Mouse (Mus musculus) kidney, postnatal 4 days (tissue): ENCODE measurements around the gene Lrrc27.

Source experiments
- DNase-seq, 2 experiments: peaks; one replicate each; pipeline ENCODE4 v3.0.0; 2021; ENCODE audit warnings: mixed read lengths in 2 of 2

The Lrrc27 gene

DNA sequence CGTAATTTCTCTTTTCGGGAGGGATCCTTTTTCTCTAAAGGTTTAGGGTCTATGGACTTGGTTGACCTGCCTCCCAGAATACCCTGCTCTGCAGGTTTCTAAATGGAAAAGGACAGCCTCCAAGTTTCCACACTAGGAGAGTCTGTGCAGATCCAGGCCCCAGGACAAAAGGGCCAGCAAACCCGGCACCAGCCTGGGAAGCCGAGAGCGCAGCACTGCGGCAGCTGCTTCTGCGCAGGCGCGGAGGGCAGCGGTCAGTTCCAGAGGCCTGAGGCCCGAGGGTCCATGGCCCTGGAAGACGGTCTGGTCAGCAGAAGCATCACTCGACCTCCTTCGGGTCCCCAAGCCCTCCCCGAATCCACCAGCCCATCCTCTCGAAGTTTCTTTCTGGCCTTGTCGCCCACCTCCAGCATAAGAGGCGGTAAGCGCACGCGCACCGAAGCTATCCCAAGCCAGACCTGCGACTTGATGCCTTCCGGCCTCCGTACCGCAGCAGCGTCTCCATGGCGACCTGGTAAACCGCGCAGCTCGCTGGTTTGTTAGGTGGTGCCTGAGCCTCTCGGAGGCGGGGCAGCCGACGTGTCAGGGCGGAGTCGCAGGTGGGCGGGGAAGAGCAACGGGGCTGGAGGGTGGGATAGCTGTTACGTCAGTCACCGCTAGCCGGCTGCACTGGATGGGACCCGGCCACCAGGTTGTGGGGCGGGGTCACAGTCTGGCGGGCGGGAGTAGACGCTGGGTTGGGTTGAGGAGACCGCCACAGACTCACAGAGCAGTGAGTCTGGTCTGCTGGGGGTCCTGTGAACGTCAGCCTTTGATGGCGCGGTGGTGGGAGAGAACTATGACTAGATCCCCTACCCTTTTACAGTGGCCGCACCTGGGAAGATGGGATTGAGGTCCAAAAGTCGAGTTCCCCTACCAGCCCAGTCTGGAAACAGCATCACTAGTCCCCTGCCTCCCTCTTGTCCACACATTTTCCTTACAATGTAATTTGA is at the start of gene Lrrc27, which contains the start of gene Stk32c:
Gene Lrrc27, plus strand, starts transcription at position 235 of the 992 bp plus-strand sequence.
Gene Stk32c, minus strand, starts transcription at position 554 of the 992 bp plus-strand sequence.
- peak; percentile 99 for DNase-seq

DNA sequence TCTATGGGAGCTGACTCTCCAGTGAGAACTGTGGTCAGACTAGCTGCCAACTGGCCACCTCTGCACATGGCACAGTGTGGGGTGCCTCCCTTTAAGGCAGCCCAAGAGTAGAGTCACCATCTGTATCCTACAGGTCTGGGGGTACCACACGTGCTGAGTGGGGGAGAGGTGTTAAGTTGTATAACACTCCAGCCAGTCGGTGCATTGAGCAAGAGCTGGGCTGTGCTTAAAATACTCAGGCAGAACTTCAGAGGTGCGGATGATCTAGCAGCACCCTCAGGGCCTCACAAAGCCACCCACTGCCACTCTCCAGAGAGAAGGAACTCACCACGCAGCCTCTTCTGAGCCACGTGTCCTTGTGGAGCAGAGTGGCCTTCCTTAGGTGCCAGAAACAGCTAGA is 48.4 kb upstream of the Lrrc27 start:
- DNase-seq = no peak

DNA sequence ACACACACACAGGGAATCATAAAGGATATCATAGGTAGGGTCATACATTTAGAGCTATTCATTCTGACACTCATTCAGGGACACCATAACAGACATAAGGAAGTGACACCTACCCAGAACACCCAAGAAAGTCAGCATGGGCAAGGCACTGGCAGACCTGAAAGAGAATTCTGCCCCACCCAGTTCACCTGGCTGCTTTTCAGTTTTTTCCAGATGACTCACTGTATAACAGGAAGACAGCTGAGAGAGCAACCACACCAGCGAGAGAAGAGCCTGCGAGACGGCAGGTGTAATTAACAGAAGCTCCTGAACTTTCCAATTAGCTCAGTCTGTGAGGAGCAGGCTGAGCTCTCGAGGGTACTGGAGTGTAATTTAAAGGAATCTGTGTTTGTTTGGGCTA is 43.6 kb upstream of the Lrrc27 start:
- no peak for DNase-seq

DNA sequence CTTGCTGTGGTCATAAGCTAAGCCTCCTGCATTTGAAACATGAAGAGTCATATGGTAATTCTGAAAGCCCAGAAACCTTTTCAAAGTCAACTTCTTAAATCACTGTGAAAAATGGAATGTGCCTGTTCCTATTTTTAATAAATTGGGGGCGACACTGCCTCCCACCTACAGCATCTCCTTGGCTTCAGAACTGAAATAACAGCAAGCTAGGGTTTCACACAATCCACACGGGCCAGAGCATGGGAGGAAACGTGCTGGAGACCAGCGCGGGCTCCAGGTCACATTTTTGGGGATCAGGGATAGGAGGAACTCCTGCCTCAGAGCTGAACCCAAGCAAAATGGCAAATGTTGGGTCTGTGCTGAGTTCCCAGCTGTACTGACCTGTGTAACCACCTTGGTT is 33.5 kb upstream of the Lrrc27 start:
- no peak for DNase-seq

DNA sequence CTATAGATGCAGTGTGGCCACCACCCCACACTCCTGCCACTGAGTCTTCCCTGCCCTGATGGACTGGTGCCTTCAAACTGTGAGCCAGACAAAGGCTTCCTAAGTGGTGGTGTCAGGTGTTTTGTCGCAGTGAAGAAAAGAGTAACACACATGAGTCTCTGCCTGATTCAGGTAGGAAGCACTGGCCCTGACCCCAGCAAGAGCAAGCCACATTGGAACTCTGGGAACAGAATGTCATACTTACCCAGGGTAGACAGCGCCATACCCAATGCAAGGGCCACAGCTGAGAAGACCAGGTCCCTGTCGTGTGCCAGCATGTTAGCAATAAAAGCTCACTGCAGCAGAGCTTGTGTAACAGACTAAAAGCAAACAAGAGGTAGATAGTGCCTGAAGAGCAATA is 32.7 kb upstream of the Lrrc27 start:
- no peak for DNase-seq

DNA sequence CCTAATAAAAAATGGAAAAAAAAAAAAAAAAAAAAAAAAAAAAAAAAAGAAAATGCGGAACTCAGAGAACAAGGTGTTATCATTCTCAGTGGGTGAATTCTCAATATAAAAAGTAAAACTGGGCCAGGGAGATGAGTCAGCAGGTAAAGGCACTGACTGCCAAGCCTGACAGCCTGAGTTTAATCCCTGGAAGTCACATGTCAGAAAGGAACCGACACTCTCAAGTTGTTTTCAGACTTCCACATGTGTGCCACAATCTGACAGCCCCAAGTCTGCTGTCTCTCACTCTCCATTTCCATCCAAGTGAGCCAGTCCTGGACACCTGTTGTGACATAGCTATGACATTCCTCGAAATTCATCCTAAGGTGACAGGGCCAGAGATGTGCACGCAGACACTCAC is 28.4 kb upstream of the Lrrc27 start:
- DNase-seq = no peak

DNA sequence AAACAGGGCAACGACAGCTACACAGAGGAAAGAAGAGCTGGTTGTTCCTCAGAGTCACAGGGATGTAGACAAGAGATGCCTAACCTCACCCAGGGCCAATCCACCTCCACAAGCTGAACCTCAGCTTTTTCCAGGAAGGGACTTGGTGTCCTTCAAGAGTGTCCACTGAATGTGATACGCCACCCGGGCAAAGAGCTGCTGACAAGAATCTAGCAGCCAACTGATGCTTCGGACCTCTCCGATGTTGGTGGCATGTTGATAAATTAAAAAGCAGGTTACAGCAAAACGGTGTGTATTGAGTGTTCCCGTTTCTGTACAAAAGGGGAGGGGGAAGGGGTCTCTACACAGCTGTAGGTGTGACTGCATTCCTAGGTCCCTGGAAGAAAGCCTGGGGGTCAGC is 27.9 kb upstream of the Lrrc27 start:
- no peak for DNase-seq

DNA sequence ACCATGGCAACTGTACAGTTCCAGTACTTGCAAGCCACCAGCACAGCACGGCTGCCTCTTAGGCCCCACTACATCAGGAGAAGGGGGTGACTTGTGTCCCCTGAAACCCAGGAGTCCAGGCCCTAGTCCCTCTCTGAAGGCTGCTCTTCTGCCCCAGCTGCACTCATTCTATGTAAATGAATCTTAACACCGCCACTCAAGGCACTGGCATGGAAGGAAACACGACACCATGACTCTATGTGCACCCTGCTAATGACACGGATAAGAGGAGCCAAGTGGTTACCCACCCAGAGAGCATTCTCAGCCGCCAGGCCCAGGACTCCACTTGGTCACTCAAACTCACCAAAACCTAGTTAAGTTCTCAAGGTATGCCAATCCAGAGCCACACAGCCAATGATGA is 26.8 kb upstream of the Lrrc27 start:
- DNase-seq = no peak

DNA sequence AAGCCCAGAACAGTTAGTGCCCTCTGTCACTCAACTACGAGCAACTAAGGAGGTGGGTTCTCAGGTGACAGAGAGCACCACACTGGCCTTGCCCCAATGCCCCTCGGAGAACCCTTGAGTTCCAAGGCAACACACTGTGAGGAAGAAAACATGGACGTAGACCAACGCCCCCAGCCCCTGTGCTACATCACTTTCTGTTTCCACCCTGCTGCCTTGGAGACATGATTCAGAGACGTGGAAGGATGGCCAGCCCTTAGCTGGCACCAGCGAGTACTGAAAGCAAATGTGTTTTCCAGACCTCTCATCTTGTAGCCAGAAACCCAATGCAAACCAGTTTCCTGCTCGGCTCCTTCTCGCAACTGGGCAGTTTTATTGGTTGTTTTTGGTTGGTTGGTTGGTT is 26.4 kb upstream of the Lrrc27 start:
- DNase-seq = no peak

DNA sequence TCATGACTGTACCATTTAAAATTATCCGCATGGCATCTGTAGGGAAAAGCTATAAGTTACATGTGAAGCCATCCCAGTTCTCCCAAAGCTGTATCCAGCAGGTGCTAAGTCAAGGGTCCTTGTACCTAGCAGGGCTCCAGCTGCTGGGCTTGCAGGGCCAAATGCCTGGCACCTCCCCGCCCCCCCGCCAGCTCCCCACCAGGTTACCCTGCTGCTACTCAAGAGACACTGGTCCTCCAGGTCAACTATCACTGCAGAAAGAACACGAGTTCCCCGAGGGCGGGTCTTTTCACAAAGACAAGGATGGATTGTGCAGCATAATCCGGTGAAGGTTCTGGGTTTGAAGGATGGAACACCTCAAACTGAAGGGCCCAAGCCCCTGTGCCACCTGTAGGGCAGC is 25.5 kb upstream of the Lrrc27 start:
- DNase-seq = no peak

DNA sequence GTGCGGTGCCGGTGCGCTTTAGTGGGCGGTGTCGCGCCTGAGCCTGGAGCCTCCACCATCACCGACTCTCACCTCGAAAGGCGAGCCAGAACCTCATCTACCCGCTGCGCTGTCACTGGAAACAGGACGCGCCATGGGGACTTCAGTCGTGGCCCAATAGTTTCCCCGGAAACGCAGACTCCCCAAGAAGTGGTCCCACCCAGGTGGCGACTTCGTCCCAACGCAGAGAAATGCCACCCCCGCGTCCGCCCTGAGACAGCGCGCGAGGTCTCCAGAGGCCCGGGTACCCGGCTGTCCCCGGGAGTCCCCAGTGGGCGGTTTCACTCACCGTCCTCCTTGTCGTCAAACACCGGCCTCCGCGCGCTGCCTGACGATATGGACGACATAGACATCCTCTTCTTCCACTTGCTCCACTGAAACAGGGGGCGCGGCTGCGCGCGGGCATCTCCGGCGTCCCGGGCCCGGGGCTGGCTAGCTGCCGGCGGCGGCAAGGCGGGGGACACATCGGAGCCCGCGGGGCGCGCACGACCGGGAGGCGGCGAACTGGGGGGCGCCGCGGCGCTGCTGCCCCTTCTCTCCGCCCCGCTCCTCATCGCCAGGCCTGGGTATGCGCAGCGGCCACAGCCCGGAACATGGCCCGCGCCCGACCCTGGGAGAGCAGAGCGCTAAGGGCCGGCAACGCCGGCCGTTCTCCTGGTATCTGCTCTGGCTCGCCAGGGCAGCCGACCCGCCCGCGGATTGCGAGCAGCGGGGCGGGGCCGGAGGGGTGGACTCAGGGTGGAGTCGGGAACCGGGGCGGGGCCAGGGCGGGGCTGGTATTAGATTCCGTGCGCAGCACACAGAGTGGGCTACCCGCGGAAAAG is 24.8 kb upstream of the Lrrc27 start:
- DNase-seq = peak; percentile 91 to 93

DNA sequence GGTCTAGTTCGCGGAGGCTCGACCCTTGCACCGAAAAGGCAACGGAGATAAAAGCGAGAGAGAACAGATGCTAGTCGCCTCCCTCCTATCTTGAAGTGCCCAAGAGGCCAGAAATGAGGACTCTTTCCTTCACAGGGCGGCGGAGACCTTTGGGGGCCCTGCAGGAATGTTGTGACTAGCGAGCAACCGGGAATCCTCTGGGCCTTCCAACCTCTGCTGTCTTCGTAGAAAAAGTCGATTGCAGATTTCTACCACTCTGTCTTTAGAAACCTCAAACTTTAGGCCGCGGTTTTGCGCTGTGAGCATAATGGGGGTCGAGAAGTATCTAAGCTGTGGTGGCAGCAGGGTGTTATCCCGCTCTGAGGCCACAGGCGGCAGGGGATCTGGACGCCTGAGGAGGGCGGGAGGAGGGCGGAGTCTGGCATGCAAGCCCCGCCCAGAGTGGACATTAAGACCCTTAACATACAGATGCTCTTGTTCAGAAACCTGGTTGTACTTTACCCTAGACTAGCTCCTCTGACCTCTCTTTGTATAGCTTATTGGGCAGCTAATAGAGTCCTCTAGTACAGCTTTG is 24.1 kb upstream of the Lrrc27 start:
- DNase-seq = peak; percentile 66 to 78

DNA sequence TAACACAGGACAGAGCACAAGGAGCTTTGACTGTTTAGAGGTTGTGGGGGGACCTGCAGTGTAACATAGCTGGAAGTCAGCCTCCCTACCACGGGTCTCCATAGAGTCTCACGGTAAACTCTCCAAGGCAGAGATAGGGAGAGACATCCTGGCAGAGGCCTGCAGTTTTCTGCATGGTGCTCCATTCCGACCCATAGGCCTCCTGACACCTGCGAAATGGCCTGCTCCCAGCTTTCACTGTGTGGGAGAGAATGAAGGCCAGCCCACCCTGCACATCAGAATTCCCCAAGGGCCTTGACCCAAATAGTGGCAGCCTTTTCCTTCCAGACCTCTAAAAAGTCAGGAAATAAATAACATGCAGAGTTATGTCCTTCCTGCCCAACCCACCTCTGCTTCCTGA is 22.2 kb upstream of the Lrrc27 start:
- no peak for DNase-seq

DNA sequence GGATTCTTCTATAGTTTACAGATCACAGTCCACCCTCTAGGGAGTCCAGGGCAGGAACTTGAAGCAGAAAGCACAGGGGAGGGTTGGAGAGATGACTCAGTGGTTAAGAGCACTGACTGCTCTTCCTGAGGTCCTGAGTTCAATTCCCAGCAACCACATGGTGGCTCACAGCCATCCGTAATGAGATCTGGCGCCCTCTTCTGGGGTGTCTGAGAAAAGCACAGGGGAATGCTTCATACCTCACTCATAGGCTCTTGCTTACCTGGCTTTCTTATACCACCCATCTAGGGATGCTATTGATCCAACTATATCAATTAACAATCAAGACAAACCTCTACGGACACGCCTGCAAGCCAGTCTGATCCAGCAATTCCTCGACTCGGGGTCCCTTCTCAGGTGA is 21.2 kb upstream of the Lrrc27 start:
- no peak for DNase-seq

DNA sequence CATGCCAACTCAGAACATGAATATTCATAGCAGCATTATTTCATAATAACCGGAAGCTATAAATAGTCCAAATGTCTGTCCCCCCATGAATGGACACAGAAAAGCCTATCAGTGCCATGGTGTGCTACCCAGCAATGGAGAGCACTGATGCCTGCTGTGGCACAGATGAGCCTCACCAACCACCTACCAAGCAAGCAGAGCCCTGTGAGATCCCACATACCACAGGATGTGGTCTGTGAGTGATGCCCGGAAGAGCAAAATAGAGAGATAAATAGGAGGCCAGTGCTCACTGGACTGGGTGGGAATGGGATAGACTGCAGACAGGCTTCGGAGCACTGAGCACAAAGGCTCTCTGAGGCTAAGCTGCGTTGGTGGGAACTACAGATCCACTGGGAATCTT is 15.8 kb upstream of the Lrrc27 start:
- no peak for DNase-seq

DNA sequence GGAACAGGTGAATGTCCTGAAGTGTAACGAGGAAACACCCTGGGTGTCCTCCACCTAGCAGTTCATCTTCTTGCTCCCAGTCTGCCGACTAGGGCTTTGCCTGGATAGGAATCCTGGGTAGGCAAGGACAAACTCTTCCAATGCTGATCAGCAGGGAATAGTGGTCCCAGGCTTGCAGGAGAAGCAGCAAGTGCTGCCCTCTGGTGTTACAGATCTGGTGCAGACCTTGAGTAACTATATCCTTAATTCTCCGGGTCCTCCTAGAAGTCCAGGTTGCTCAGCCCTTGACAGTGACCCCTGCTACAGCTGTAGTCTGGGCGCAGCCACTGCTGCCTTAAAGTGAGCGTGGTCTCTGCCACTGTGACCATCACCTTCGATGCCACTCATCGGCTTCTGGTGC is 12.7 kb upstream of the Lrrc27 start:
- DNase-seq = peak; percentile 79 to 86

DNA sequence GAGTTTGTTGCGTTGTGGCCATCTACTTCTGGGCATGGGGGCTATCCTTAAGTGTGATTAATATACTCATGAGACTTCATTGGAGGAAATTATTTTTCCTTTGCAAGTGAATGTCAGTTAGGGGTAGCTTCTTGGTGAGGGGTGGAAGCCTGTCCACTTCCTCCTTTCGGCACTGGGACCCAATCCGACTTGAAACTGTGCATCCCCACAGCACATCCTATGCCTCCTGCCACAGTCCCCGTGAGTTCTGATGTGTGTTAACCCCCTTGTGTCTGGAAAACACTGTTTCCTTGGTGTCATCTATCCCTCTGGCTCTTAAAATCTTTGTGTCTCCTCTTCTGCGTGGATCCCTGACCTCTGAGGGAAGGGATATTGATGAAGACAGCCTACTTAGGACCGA is 11.6 kb upstream of the Lrrc27 start:
- no peak for DNase-seq

DNA sequence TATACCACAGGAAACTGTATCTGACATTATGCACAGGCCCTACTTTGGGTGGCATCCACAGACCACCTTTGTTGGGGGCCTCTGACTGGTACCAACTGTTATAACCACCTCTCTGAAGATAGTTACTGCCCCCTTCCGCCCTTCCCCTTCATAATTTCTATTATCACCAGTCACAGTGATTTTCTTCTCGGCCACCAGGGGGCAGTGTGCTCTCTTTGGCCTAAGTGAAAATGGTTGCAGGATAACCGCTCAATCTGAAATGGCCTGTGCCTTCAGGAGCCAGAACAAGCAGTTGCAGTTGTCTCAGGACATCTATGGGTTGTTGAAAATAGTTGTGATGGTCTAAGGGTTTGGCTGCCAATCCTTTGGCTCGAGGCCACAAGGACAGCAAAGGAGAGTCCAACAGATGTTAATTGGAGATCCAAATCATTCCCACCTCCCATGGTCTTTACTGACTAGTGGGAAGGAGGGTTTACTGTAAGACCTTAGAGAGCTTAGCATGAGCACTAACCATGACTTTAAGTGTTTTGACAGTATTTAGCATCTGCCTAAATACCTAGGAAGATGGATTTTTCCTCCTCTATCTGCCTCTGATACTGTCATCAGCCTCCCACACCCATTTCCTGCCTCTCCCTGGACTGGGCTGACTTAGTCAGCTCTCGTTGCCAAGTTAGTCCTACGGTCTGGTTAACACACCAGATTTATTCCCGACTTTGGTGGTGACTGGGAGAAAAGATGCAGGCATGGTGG is 4.6 kb upstream of the Lrrc27 start:
- peak; percentile 65 to 69 for DNase-seq

DNA sequence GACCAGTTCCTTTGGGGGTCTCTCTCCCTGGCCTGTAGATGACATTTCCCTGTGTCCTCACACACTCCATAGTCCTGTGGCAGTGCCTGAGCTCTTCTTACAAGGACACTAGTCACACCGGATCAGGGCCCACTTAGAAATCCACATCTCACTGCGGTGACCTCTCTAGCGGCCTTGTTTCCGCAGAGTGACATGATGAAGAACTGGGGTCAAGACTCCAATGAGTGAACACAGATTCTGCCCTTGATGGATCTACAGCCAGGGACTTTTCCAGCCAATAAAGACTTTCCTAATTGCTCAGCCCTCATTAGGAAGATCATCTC is 4.1 kb upstream of the Lrrc27 start:
- DNase-seq = peak in 1 of 2 experiments; percentile 48

DNA sequence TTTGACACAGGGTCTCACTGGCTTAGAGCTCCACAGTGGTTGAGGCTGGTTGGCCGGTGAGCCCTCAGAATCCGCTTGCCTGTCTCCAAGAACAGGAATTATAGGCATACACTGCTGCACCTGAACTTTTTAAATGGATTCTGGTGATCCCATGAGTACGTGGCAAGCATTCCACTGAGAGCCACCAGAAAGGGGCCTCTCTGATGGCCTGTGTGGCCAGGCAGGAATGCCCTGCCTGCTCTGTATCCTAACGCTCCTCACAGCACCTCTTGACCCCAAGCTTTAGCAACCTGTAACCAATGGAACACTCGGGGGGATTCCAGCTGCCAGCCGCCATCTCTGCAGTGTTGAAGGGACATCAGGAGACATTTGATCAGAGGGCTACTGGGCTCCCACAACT is 1.0 kb upstream of the Lrrc27 start:
- DNase-seq = no peak

DNA sequence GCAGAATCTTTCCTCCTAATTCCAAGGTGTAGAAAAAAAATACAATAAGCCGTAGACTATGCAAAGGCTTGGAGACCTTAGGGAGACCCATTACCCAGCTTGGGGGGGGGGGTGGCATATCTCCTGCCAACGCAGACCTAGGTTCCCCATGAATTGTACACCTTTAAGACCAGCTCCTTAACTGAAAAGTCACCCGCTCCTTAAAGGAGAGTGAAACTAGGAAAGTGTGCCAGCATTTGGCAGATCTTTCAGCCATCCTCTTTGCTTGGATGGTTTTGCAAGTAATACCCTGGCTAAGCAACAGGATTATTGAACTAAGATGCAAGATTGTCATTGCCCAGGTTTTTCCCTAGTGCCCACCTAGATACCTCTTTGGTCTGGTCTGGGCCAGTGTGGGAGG is 963 bp downstream of the Lrrc27 start:
- no peak for DNase-seq

DNA sequence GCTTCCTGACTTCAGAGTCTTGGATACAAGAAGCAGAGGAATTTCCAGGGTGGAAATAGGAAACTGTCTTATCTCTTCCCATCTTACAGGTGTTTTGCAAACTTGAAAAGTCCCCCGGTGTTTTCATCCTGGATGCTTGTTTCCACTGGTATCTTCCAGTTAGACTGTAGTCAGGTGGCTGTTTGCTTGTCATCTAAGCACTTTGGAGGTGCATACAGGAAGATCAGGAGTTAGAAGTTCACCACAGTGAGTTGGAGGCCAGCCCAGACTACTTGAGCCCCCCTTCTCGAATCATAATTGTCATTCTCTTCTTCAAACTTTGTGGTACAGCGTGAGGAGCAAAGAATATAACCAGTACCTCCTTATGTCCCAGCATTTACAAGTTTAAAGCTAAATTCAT is 1.4 kb downstream of the Lrrc27 start:
- DNase-seq = no peak
